8 mouse cellular contexts compared by ENCODE assay signal in the genomic region with DNA sequence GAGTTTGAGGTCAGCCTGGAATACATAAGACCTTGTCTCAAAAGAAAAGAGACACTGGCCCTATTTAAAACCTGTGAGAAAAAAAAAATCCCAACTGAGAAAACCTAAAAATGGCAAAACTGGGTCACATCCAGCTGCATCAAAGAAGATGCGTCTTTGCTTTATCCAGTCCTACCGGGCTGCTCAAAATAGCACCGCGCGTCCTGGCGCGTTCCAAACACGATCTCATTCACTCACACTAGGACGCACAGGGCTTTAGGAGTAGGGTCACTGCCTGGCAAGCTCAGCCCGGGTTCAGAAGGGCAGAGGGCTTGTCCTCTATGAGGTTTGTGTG. TPM values are rescaled to one million over a fixed set of nuclear protein-coding genes. Genes with fewer than 3 reads are reported as not detected.
A peak's percentile ranks its signal among the peaks of the same experiment; 100 is the strongest.
DNase-seq lines count a peak whose midpoint lies in the region; ATAC-seq and TF ChIP-seq lines count a peak whose summit lies in the region.

No protein-coding gene starts in this region.

- H3K4me3 ChIP-seq in spleen, adult 2 months (ENCODE audit: extremely low read depth, insufficient read depth, insufficient read length) = peak overlapping the region; percentile 37; the same call in 1 of the 2 replicates
- no peak overlapping the region for H3K4me3 ChIP-seq in limb, embryonic 15.5 days

- DNase-seq in adrenal gland, postnatal 10 days = peak; percentile 13
- DNase-seq in adrenal gland, postnatal 14 days = no peak
- no peak for DNase-seq in spleen, adult 2 months (ENCODE audit: low read depth in 1 of 2, low spot score in 2 of 2)
- no peak for DNase-seq in spleen, postnatal 10 days (ENCODE audit: low spot score in 2 of 2)
- peak; percentile 47 to 59 for DNase-seq in right cerebral cortex, adult 2 months (ENCODE audit: low spot score in 2 of 2)
- DNase-seq in adrenal gland, adult 2 months = no peak

- H3K4me1 ChIP-seq in spleen, adult 2 months (ENCODE audit: control insufficient read depth, insufficient read depth, insufficient read length) = peaks cover 22% of the 10 kb centered on the region; the same call in 1 of the 2 replicates
- H3K4me1 ChIP-seq in limb, embryonic 15.5 days = peaks cover 23% of the 10 kb centered on the region

- no peak overlapping the region for H3K9ac ChIP-seq in limb, embryonic 15.5 days

- H3K27me3 ChIP-seq in spleen, adult 2 months (ENCODE audit: control insufficient read depth, insufficient read depth, low read length) = no peaks in the 10 kb centered on the region
- no peaks in the 10 kb centered on the region for H3K27me3 ChIP-seq in limb, embryonic 15.5 days

- H3K4me2 ChIP-seq in limb, embryonic 15.5 days = no peak overlapping the region

- H3K9me3 ChIP-seq in limb, embryonic 15.5 days = no peaks in the 10 kb centered on the region

- no peaks in the 10 kb centered on the region for H3K36me3 ChIP-seq in spleen, adult 2 months (ENCODE audit: control insufficient read depth, insufficient read depth, low read length)
- no peaks in the 10 kb centered on the region for H3K36me3 ChIP-seq in limb, embryonic 15.5 days

- 10% methylated on average over 10 of the region's 10 CpGs for WGBS in spleen, adult 2 months
- 54% methylated on average over 10 of the region's 10 CpGs for WGBS in limb, embryonic 15.5 days

- peak overlapping the region; percentile 54 for H3K27ac ChIP-seq in spleen, adult 2 months (ENCODE audit: insufficient read depth, low read length)
- peak overlapping the region; percentile 67 for H3K27ac ChIP-seq in limb, embryonic 15.5 days

- no peak for ATAC-seq in limb, embryonic 15.5 days (ENCODE audit: insufficient number of reproducible peaks, low FRiP score, low TSS enrichment, low read depth)
- ATAC-seq in CD4-positive, CD25-positive, alpha-beta regulatory T cell, adult 4 months = no peak

- no peak for TF ChIP-seq CTCF in spleen, adult 2 months (IDR thresholded peaks at IDR 0.05; ENCODE audit: extremely low read depth, insufficient read depth, insufficient read length, insufficient replicate concordance)

- TF ChIP-seq POLR2A in spleen, adult 2 months (IDR thresholded peaks at IDR 0.05; ENCODE audit: low read depth, low read length) = no peak

RNA-seq across cellular contexts. Expression of gene P2rx7, which starts 9.4 kb away (rescaled TPM):
- 1 to 10 TPM; 3.2 to 5.1 TPM for total RNA-seq in adrenal gland, postnatal 10 days (2021)
- total RNA-seq in adrenal gland, postnatal 14 days (2021) = 3.6 and 4.1 TPM in 2 replicates
- polyA plus RNA-seq in spleen, adult 2 months (2012; rRNA removed) = 27.7 and 34.5 TPM in 2 replicates
- 2.2 and 2.3 TPM in 2 replicates for polyA plus RNA-seq in limb, embryonic 15.5 days (2015; fragmentation: Nextera tagmentation; extraction: Ambion mirVana)
- 100 to 1,000 TPM in 1 of 2 experiments, 10 to 100 TPM in 1; 64.6 to 103 TPM for polyA plus RNA-seq in CD4-positive, CD25-positive, alpha-beta regulatory T cell, adult 4 months (2017; shearing (Covaris generic))
- total RNA-seq in adrenal gland, adult 2 months (2021) = 1 to 10 TPM; 3.0 to 3.3 TPM
- 3.1 and 5.3 TPM in 2 replicates for polyA plus RNA-seq in adrenal gland, adult 2 months (2012; rRNA removed)

RNA-seq across cellular contexts. Expression of gene Ift81, which starts 38.8 kb away (rescaled TPM):
- total RNA-seq in adrenal gland, postnatal 10 days (2021) = 10 to 100 TPM; 19.0 to 20.4 TPM
- 11.7 and 18.0 TPM in 2 replicates for total RNA-seq in adrenal gland, postnatal 14 days (2021)
- 0.22 and 0.34 TPM in 2 replicates for polyA plus RNA-seq in spleen, adult 2 months (2012; rRNA removed)
- polyA plus RNA-seq in limb, embryonic 15.5 days (2015; fragmentation: Nextera tagmentation; extraction: Ambion mirVana) = 35.6 and 36.0 TPM in 2 replicates
- polyA plus RNA-seq in CD4-positive, CD25-positive, alpha-beta regulatory T cell, adult 4 months (2017; shearing (Covaris generic)) = 1 to 10 TPM; 6.6 to 7.8 TPM
- total RNA-seq in adrenal gland, adult 2 months (2021) = 10 to 100 TPM in 1 of 2 experiments, 1 to 10 TPM in 1; 6.5 to 15.7 TPM
- 1.4 and 2.2 TPM in 2 replicates for polyA plus RNA-seq in adrenal gland, adult 2 months (2012; rRNA removed)

RNA-seq across cellular contexts. Expression of gene P2rx4, which starts 54.3 kb away (rescaled TPM):
- 10 to 100 TPM; 29.5 to 32.4 TPM for total RNA-seq in adrenal gland, postnatal 10 days (2021)
- 33.2 and 34.9 TPM in 2 replicates for total RNA-seq in adrenal gland, postnatal 14 days (2021)
- 58.3 and 59.2 TPM in 2 replicates for polyA plus RNA-seq in spleen, adult 2 months (2012; rRNA removed)
- polyA plus RNA-seq in limb, embryonic 15.5 days (2015; fragmentation: Nextera tagmentation; extraction: Ambion mirVana) = 23.1 and 27.8 TPM in 2 replicates
- polyA plus RNA-seq in CD4-positive, CD25-positive, alpha-beta regulatory T cell, adult 4 months (2017; shearing (Covaris generic)) = 10 to 100 TPM; 41.2 to 68.7 TPM
- 10 to 100 TPM; 35.2 to 46.2 TPM for total RNA-seq in adrenal gland, adult 2 months (2021)
- 30.3 and 42.5 TPM in 2 replicates for polyA plus RNA-seq in adrenal gland, adult 2 months (2012; rRNA removed)

Comparison
In these comparisons a context has a peak if more than half of its experiments do, and no peak if none do; other contexts are left out.
1. DNase-seq: peak in adrenal gland, postnatal 10 days (single experiment) and right cerebral cortex, adult 2 months (2 of 2); none in adrenal gland, postnatal 14 days (single experiment), spleen, adult 2 months (0 of 2), spleen, postnatal 10 days (0 of 2) and adrenal gland, adult 2 months (single experiment).